Mouse (Mus musculus) cortical plate, adult 2 months (tissue): ENCODE measurements around the gene Cacna1d.

Source experiments
- CTCF ChIP-seq: fragments of 200-500 bp; IDR thresholded peaks from 2 replicates; pipeline ENCODE4 v1.5.1; 2011; ENCODE audit warnings: mild to moderate bottlenecking, control low read depth, low read length; ENCODE audit not compliant: insufficient read depth; ENCODE audit errors: extremely low read depth
- POLR2A ChIP-seq: fragments of 200-500 bp; IDR thresholded peaks from 2 replicates; pipeline ENCODE4 v1.6.1; 2011; ENCODE audit warnings: mild to moderate bottlenecking, low read length, control low read depth; ENCODE audit not compliant: insufficient read depth; ENCODE audit errors: extremely low read depth

DNA sequence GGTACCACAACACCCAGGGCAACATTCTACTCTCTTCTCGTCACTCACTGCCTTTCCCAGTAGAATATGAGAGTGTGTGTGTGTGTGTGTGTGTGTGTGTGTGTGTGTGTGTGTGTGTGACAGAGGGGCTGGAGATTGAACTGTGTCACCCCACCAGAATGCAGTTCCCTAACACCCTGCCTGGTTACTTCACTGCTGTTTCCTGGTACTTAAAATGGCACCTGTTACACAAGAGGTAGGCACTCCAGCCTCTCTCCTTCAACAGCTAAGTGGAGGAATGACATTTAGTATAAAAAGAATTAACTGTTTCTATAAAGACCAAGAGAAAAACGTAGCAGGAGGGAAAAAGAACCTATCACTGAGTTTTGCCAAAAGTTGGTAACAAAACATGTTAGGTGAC, 238.4 kb downstream of the Cacna1d start:
- no peak for TF ChIP-seq POLR2A
- no peak for TF ChIP-seq CTCF
